Mouse (Mus musculus) myocyte (in vitro differentiated cells): ENCODE measurements around the gene Rabl3. TPM values are rescaled to one million over a fixed set of nuclear protein-coding genes. Genes with fewer than 3 reads are reported as not detected.

Source experiments
- H3K27me3 ChIP-seq: one replicate; pipeline ENCODE4 v1.6.1; 2011; ENCODE audit not compliant: control insufficient read depth, insufficient read depth, insufficient read length
- H3K36me3 ChIP-seq: one replicate; pipeline ENCODE4 v1.6.1; 2011; ENCODE audit not compliant: control insufficient read depth, insufficient read depth
- H3K4me2 ChIP-seq: one replicate; pipeline ENCODE4 v1.6.1; 2011; ENCODE audit warnings: low read depth, control low read depth
- H3K4me3 ChIP-seq: one replicate; pipeline ENCODE4 v1.5.1; 2011; ENCODE audit warnings: mild to moderate bottlenecking, control low read depth, moderate library complexity
- H3K79me2 ChIP-seq: one replicate; pipeline ENCODE4 v1.6.1; 2011; ENCODE audit not compliant: control insufficient read depth, insufficient read depth
- H3ac ChIP-seq: one replicate; pipeline ENCODE4 v1.6.1; 2011; ENCODE audit not compliant: control insufficient read depth, insufficient read length
- CEBPB ChIP-seq: IDR thresholded peaks from 2 replicates; pipeline ENCODE4 v1.6.1; 2011; ENCODE audit warnings: mild to moderate bottlenecking, moderate library complexity; ENCODE audit not compliant: poor library complexity, insufficient read depth, severe bottlenecking
- E2F4 ChIP-seq: IDR thresholded peaks from one replicate; pipeline ENCODE4 v1.6.1; 2011; ENCODE audit warnings: mild to moderate bottlenecking, control low read depth, moderate library complexity; ENCODE audit not compliant: insufficient read depth
- MAX ChIP-seq: IDR thresholded peaks from one replicate; pipeline ENCODE4 v1.6.1; 2011; ENCODE audit warnings: low read depth, mild to moderate bottlenecking, control low read depth
- MYOD1 ChIP-seq, 3 experiments: IDR thresholded peaks; one replicate each; pipeline ENCODE4 v1.6.1; 2011; ENCODE audit warnings: control low read depth in 2 of 3, low read depth in 2 of 3, mild to moderate bottlenecking in 2 of 3, moderate library complexity in 1 of 3; ENCODE audit not compliant: insufficient read length in 2 of 3, control insufficient read depth in 1 of 3
- MYOG ChIP-seq, 3 experiments: IDR thresholded peaks; one replicate each; pipeline ENCODE4 v1.6.1; 2011; ENCODE audit warnings: control low read depth in 2 of 3, low read depth in 2 of 3, mild to moderate bottlenecking in 2 of 3; ENCODE audit not compliant: insufficient read length in 2 of 3, control insufficient read depth in 1 of 3, insufficient read depth in 1 of 3
- POLR2A ChIP-seq: IDR thresholded peaks from one replicate; pipeline ENCODE4 v1.6.1; 2011; ENCODE audit warnings: low read depth, mild to moderate bottlenecking, control low read depth, moderate library complexity; ENCODE audit not compliant: insufficient read length
- POLR2AphosphoS2 ChIP-seq: IDR thresholded peaks from one replicate; pipeline ENCODE4 v1.6.1; 2011; ENCODE audit warnings: low read depth, control low read depth; ENCODE audit not compliant: insufficient read length
- REST ChIP-seq: IDR thresholded peaks from one replicate; pipeline ENCODE4 v1.6.1; 2011; ENCODE audit warnings: mild to moderate bottlenecking, control low read depth, moderate library complexity; ENCODE audit not compliant: insufficient read depth, insufficient read length
- SRF ChIP-seq: IDR thresholded peaks from one replicate; pipeline ENCODE4 v1.6.1; 2011; ENCODE audit warnings: low read depth; ENCODE audit not compliant: control insufficient read depth, insufficient read length
- TCF12 ChIP-seq: IDR thresholded peaks from one replicate; pipeline ENCODE4 v1.6.1; 2011; ENCODE audit warnings: mild to moderate bottlenecking, control low read depth; ENCODE audit not compliant: poor library complexity, insufficient read depth, severe bottlenecking
- TCF3 ChIP-seq: IDR thresholded peaks from one replicate; pipeline ENCODE4 v1.6.1; 2011; ENCODE audit warnings: low read depth, control low read depth; ENCODE audit not compliant: insufficient read length
- USF1 ChIP-seq: IDR thresholded peaks from one replicate; pipeline ENCODE4 v1.6.1; 2011; ENCODE audit warnings: low read depth, mild to moderate bottlenecking, control low read depth, moderate library complexity
- polyA plus RNA-seq: library from polyadenylated mRNA; unstranded; fragments of >200 nt; fragmentation: generic; extraction: Trizol; gene quantifications from one replicate; pipeline ENCODE4 v1.2.1, GENCODE M21; 2012; ENCODE audit warnings: missing spikeins

Gene Rabl3
- polyA plus RNA-seq, 1 experiment, result 6.0 TPM

GRCm38 (mm10) chr16:37525121-37525520, 14.6 kb upstream of the Rabl3 start:
- H3ac ChIP-seq, result no peak overlapping the region

GRCm38 (mm10) chr16:37526688-37527223, 12.9 kb upstream of the Rabl3 start:
- Histone ChIP-seq H3ac (no peak overlapping the region), H3K36me3 (peaks cover 15% of the 10 kb centered on the region), H3K4me2 (no peak overlapping the region), H3K27me3 (no peaks in the 10 kb centered on the region), H3K4me3 (no peak overlapping the region), H3K79me2 (peaks cover 7% of the 10 kb centered on the region)
- TF ChIP-seq CEBPB, result no peak
- TF ChIP-seq POLR2AphosphoS2, result no peak
- no peak for TF ChIP-seq MAX
- no peak for TF ChIP-seq TCF3
- no peak for TF ChIP-seq E2F4
- no peak for TF ChIP-seq MYOG (IDR thresholded peaks at IDR 0.05; ENCODE audit: control insufficient read depth in 1 of 3, insufficient read depth in 1 of 3, insufficient read length in 2 of 3, low read depth in 2 of 3)
- no peak for TF ChIP-seq TCF12

More at GRCm38 (mm10) chr16:37525121-37525520, 14.6 kb upstream of the Rabl3 start:
- Histone ChIP-seq H3K79me2 (peaks cover 7% of the 10 kb centered on the region), H3K36me3 (peaks cover 19% of the 10 kb centered on the region), H3K27me3 (no peaks in the 10 kb centered on the region), H3K4me2 (no peak overlapping the region), H3K4me3 (no peak overlapping the region)
- TF ChIP-seq SRF (no peak), CEBPB (no peak), POLR2AphosphoS2 (no peak), MAX (no peak), MYOD1 (IDR thresholded peaks at IDR 0.05; ENCODE audit: control insufficient read depth in 1 of 3, insufficient read length in 2 of 3, low read depth in 2 of 3) (no peak), TCF12 (no peak), REST (no peak), USF1 (no peak), TCF3 (no peak)

GRCm38 (mm10) chr16:37530170-37530569, 9.5 kb upstream of the Rabl3 start:
- H3K79me2 ChIP-seq, result peaks cover 17% of the 10 kb centered on the region

GRCm38 (mm10) chr16:37532046-37532445, 7.6 kb upstream of the Rabl3 start:
- TF ChIP-seq CEBPB (no peak), MYOD1 (IDR thresholded peaks at IDR 0.05; ENCODE audit: control insufficient read depth in 1 of 3, insufficient read length in 2 of 3, low read depth in 2 of 3) (no peak)
- no peak overlapping the region for H3K4me3 ChIP-seq
- no peak overlapping the region for H3K4me2 ChIP-seq
- H3K79me2 ChIP-seq, result peaks cover 17% of the 10 kb centered on the region
- H3ac ChIP-seq, result no peak overlapping the region
- peaks cover 19% of the 10 kb centered on the region for H3K36me3 ChIP-seq
- H3K27me3 ChIP-seq, result no peaks in the 10 kb centered on the region

More at GRCm38 (mm10) chr16:37530170-37530569, 9.5 kb upstream of the Rabl3 start:
- no peak overlapping the region for H3K4me3 ChIP-seq
- H3K4me2 ChIP-seq, result no peak overlapping the region
- H3ac ChIP-seq, result no peak overlapping the region
- no peak for TF ChIP-seq REST
- no peak for TF ChIP-seq MAX
- no peak for TF ChIP-seq E2F4
- no peak for TF ChIP-seq MYOD1 (IDR thresholded peaks at IDR 0.05; ENCODE audit: control insufficient read depth in 1 of 3, insufficient read length in 2 of 3, low read depth in 2 of 3)
- TF ChIP-seq POLR2AphosphoS2, result no peak
- no peak for TF ChIP-seq POLR2A
- TF ChIP-seq USF1, result no peak
- H3K36me3 ChIP-seq, result peaks cover 20% of the 10 kb centered on the region
- H3K27me3 ChIP-seq, result no peaks in the 10 kb centered on the region

- TF ChIP-seq MYOG (IDR thresholded peaks at IDR 0.05; ENCODE audit: control insufficient read depth in 1 of 3, insufficient read depth in 1 of 3, insufficient read length in 2 of 3, low read depth in 2 of 3), result no peak
- no peak for TF ChIP-seq CEBPB
- no peak for TF ChIP-seq TCF3
- no peak for TF ChIP-seq SRF
- no peak for TF ChIP-seq E2F4
- no peak for TF ChIP-seq MAX
- TF ChIP-seq REST, result no peak
- no peak for TF ChIP-seq MYOD1 (IDR thresholded peaks at IDR 0.05; ENCODE audit: control insufficient read depth in 1 of 3, insufficient read length in 2 of 3, low read depth in 2 of 3)
- TF ChIP-seq TCF12, result no peak
- no peak for TF ChIP-seq USF1
- TF ChIP-seq POLR2A, result no peak
- TF ChIP-seq POLR2AphosphoS2, result no peak
- no peak overlapping the region for H3ac ChIP-seq
- no peak overlapping the region for H3K4me2 ChIP-seq
Observed at GRCm38 (mm10) chr16:37533369-37534068, 6.2 kb upstream of the Rabl3 start.

More at GRCm38 (mm10) chr16:37533369-37534068, 6.2 kb upstream of the Rabl3 start:
- Histone ChIP-seq H3K79me2 (peaks cover 25% of the 10 kb centered on the region), H3K4me3 (no peak overlapping the region), H3K36me3 (peaks cover 19% of the 10 kb centered on the region), H3K27me3 (no peaks in the 10 kb centered on the region)
